Mouse (Mus musculus) heart, adult 2 months (tissue): Measurements from ENCODE around the gene Spats2.

Experiments
- CTCF ChIP-seq: fragments of 200-600 bp; IDR thresholded peaks from 2 replicates; pipeline ENCODE4 v1.8.1; 2022; ENCODE audit warnings: antibody characterized with exemption, mild to moderate bottlenecking, moderate library complexity
- EP300 ChIP-seq: fragments of 200-500 bp; IDR thresholded peaks from 2 replicates; pipeline ENCODE4 v1.6.1; 2011; ENCODE audit warnings: low read depth, low read length, control low read depth; ENCODE audit not compliant: insufficient read depth
- POLR2A ChIP-seq: fragments of 200-500 bp; IDR thresholded peaks from 2 replicates; pipeline ENCODE4 v1.6.1; 2011; ENCODE audit warnings: mild to moderate bottlenecking, low read depth, low read length, control low read depth; ENCODE audit not compliant: insufficient read depth

GRCm38 (mm10) chr15:99217630-99218029, 91.9 kb downstream of the Spats2 start:
- TF ChIP-seq EP300 (no peak), CTCF (no peak), POLR2A (no peak)
